8 mouse cellular contexts compared by ENCODE assay signal in the genomic region with DNA sequence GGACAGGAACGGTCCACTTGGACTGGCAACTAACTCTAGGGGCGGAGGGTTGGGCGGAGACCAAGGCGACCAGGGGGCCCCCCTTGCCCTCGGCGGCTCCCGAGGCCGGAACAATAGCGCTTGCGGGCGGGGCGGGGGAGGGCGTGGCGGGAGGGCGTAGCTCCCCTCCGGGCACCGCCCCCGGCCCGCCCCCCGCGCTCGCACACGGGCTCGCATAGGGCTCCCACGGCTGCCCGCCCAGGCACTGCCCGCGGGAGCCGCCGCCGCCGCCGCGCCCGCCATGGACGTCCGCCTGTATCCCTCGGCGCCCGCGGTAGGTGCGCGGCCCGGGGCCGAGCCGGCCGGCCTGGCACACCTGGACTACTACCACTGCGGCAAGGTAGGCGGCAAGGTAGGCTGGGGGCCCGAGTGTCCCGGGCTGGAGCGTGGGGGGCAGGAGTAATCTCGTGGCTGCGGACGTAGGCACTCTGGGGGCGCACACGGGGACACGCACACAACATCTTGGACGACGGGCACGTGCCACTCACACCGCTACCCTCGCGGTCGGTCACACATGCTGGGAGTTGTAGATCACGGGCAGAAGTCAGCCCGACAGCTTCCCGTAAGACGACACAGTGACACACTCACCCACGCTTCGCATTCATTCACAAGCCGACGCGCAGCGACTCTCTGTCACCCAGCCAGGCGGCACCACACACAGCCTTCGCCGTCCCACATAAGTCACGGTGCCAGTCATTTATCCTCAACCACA. TPM values are rescaled to one million over a fixed set of nuclear protein-coding genes. Genes with fewer than 3 reads are reported as not detected.
DNase-seq lines count a peak whose midpoint lies in the region; ATAC-seq and TF ChIP-seq lines count a peak whose summit lies in the region.

A gene (plus strand): TSS at position 242 of the 751 bp plus-strand sequence.

- peaks cover 6% of the 10 kb centered on the region; the same call in 1 of the 2 replicates for H3K27me3 ChIP-seq in cerebellum, adult 2 months (ENCODE audit: control insufficient read depth, insufficient read depth, low read length)
- peaks cover 47% of the 10 kb centered on the region for H3K27me3 ChIP-seq in intestine, postnatal 0 days (replicated peaks; ENCODE audit: control insufficient read depth, insufficient read depth, low read length)
- H3K27me3 ChIP-seq in megakaryocyte, embryonic 14.5 days (replicated peaks), result peaks cover 94% of the 10 kb centered on the region
- H3K27me3 ChIP-seq in small intestine, adult 2 months (ENCODE audit: control insufficient read depth, insufficient read depth, low read length), result peaks cover 47% of the 10 kb centered on the region

- H3K9me3 ChIP-seq in intestine, postnatal 0 days (ENCODE audit: control insufficient read depth), result no peaks in the 10 kb centered on the region
- H3K9me3 ChIP-seq in megakaryocyte, embryonic 14.5 days, result peaks cover 47% of the 10 kb centered on the region

- DNase-seq in cerebellum, adult 2 months, result no peak
- DNase-seq in cerebellum, postnatal 4 days (ENCODE audit: low spot score in 2 of 2), result no peak
- peak; percentile 65 to 73 for DNase-seq in heart, adult 18-20 months
- peak; percentile 72 to 89 for DNase-seq in left cerebral cortex, postnatal 25 days (ENCODE audit: low spot score in 2 of 2)

- peak within 1 kb of the TSS; percentile 94 for H3K4me2 ChIP-seq in intestine, postnatal 0 days (replicated peaks; ENCODE audit: low read depth)

- ATAC-seq in common myeloid progenitor, adult 5-6 weeks (replicated peaks; ENCODE audit: low read depth, poor library complexity, severe bottlenecking), result peak; percentile 70
- peak; percentile 87 for ATAC-seq in intestine, postnatal 0 days

- WGBS in cerebellum, adult 2 months, result under 1% methylated on average over 66 of the region's 79 CpGs
- WGBS in intestine, postnatal 0 days, result under 1% methylated on average over 79 of the region's 79 CpGs
- 1% methylated on average over 77 of the region's 79 CpGs for WGBS in small intestine, adult 2 months

- H3K27ac ChIP-seq in cerebellum, adult 2 months (ENCODE audit: insufficient read depth, low read length), result no peak within 1 kb of the TSS
- H3K27ac ChIP-seq in intestine, postnatal 0 days (ENCODE audit: low read depth, low read length), result no peak within 1 kb of the TSS
- no peak within 1 kb of the TSS for H3K27ac ChIP-seq in small intestine, adult 2 months (ENCODE audit: insufficient read depth, low read depth, low read length)

- H3K36me3 ChIP-seq in intestine, postnatal 0 days (ENCODE audit: control insufficient read depth, insufficient read depth), result no peaks in the 10 kb centered on the region
- no peaks in the 10 kb centered on the region for H3K36me3 ChIP-seq in megakaryocyte, embryonic 14.5 days (replicated peaks; ENCODE audit: low read length)
- no peaks in the 10 kb centered on the region for H3K36me3 ChIP-seq in small intestine, adult 2 months (ENCODE audit: control insufficient read depth, insufficient read depth, low read length)

- TF ChIP-seq POLR2A in cerebellum, adult 2 months (IDR thresholded peaks at IDR 0.05; ENCODE audit: borderline replicate concordance, insufficient read depth, low read length), result no peak
- no peak for TF ChIP-seq POLR2A in small intestine, adult 2 months (IDR thresholded peaks at IDR 0.05; ENCODE audit: low read depth, low read length)

- 0 out of 2 replicates have a peak, but pooled peaks cover 4% of the 10 kb centered on the region for H3K4me1 ChIP-seq in cerebellum, adult 2 months (ENCODE audit: control insufficient read depth, insufficient read depth, low read length)
- no peaks in the 10 kb centered on the region for H3K4me1 ChIP-seq in intestine, postnatal 0 days (replicated peaks; ENCODE audit: control insufficient read depth, insufficient read depth, low read length)
- peaks cover 27% of the 10 kb centered on the region for H3K4me1 ChIP-seq in megakaryocyte, embryonic 14.5 days
- H3K4me1 ChIP-seq in small intestine, adult 2 months (ENCODE audit: control insufficient read depth, insufficient read depth, insufficient read length, low read length), result peaks cover 16% of the 10 kb centered on the region

- TF ChIP-seq CTCF in cerebellum, adult 2 months (IDR thresholded peaks at IDR 0.05; ENCODE audit: borderline replicate concordance, insufficient read depth, low read depth, low read length), result no peak
- TF ChIP-seq CTCF in intestine, postnatal 0 days (IDR thresholded peaks at IDR 0.05; ENCODE audit: low read depth), result 0 out of 2 replicates have a peak, but pooled peaks have one; percentile 23
- TF ChIP-seq CTCF in small intestine, adult 2 months (IDR thresholded peaks at IDR 0.05; ENCODE audit: extremely low read depth, insufficient read length, insufficient replicate concordance, low read depth, low read length), result no peak

- intact Hi-C loops in left cerebral cortex, postnatal 25 days (cut with DNase I), result loop anchor here (5.0 kb wide), 2 partner anchors 46 to 101 kb away; no protein-coding TSS in a partner anchor

- peak within 1 kb of the TSS; percentile 48; the same call in 1 of the 2 replicates for H3K9ac ChIP-seq in intestine, postnatal 0 days (ENCODE audit: low read depth, low read length)

- no peak within 1 kb of the TSS for H3K4me3 ChIP-seq in cerebellum, adult 2 months (replicated peaks; ENCODE audit: insufficient read depth, low read depth, low read length)
- peak within 1 kb of the TSS; percentile 50 for H3K4me3 ChIP-seq in intestine, postnatal 0 days (ENCODE audit: low read depth, low read length)
- peak within 1 kb of the TSS; percentile 90 for H3K4me3 ChIP-seq in megakaryocyte, embryonic 14.5 days (replicated peaks)
- peak within 1 kb of the TSS; percentile 61 for H3K4me3 ChIP-seq in small intestine, adult 2 months (ENCODE audit: low read depth, low read length)

RNA-seq across cellular contexts. Expression of the gene that starts here (rescaled TPM):
- polyA plus RNA-seq in cerebellum, adult 2 months (2012; rRNA removed), result 23.6 and 27.3 TPM in 2 replicates
- total RNA-seq in common myeloid progenitor, adult 5-6 weeks (2017), result not detected in 2 replicates
- total RNA-seq in heart, adult 18-20 months (2021), result 1 to 10 TPM; 1.1 to 1.2 TPM
- polyA plus RNA-seq in intestine, postnatal 0 days (2015; fragmentation: Nextera tagmentation; extraction: Ambion mirVana), result 2.0 and 3.3 TPM in 2 replicates
- total RNA-seq in left cerebral cortex, postnatal 25 days (2021), result 10 to 100 TPM; 24.6 to 27.5 TPM
- 4.5 and 36.8 TPM in 2 replicates for polyA plus RNA-seq in megakaryocyte, embryonic 14.5 days (2012; ENCODE audit: insufficient read depth, low replicate concordance)
- polyA plus RNA-seq in small intestine, adult 2 months (2012; rRNA removed), result 5.3 and 15.1 TPM in 2 replicates

Comparison
In these comparisons a context has a peak if more than half of its experiments do, and no peak if none do; other contexts are left out.
1. RNA of the gene that starts here (total RNA-seq): 24.6 to 27.5 TPM in left cerebral cortex, postnatal 25 days; 1.1 to 1.2 TPM in heart, adult 18-20 months and not detected in common myeloid progenitor, adult 5-6 weeks; every median in the first group is over 10 times any median in the second.
2. Peak in ATAC-seq in common myeloid progenitor, adult 5-6 weeks; RNA of the gene not detected or under 1 TPM.
3. DNase-seq: peak in heart, adult 18-20 months (2 of 2) and left cerebral cortex, postnatal 25 days (2 of 2); none in cerebellum, adult 2 months (0 of 2) and cerebellum, postnatal 4 days (0 of 2).